10 mouse cellular contexts compared by ENCODE assay signal in the genomic region with DNA sequence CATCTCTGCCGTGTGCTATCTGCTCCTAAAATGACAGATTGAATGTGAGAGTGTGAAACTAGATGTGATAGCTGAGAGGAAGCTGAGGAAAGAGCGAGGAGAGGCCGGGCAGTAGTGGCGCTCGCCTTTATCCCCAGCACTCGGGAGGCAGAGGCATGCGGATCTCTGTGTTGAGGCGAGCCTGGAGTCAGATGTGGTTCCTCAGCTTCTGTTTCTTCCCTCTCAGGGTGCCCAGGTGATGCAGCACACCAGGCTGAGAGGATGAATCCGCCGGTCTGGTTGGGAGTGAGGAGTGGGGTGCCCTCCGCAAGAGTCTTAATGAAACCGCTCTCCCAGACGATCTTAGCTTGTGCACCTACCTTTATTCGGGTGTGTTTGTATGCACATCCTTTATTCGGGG. TPM values are rescaled to one million over a fixed set of nuclear protein-coding genes. Genes with fewer than 3 reads are reported as not detected.
DNase-seq lines count a peak whose midpoint lies in the region; ATAC-seq and TF ChIP-seq lines count a peak whose summit lies in the region.
"Had no signal": no experiment of that assay in that cellular context is flagged by ENCODE, and none has a peak within 500 bp of the region (broad histone marks: within the 10 kb centered on the region; RNA-seq: fewer than 3 reads in every experiment).

No protein-coding gene starts in this region.

- peaks cover 32% of the 10 kb centered on the region for H3K4me1 ChIP-seq in kidney, postnatal 0 days (replicated peaks; ENCODE audit: insufficient read depth, low read length)
- H3K4me1 ChIP-seq in forebrain, embryonic 10.5 days = peaks cover 37% of the 10 kb centered on the region
- H3K4me1 ChIP-seq in limb, embryonic 11.5 days (ENCODE audit: control insufficient read depth, insufficient read depth, low read length) = peaks cover 38% of the 10 kb centered on the region
- H3K4me1 ChIP-seq in neural tube, embryonic 14.5 days (ENCODE audit: control insufficient read depth, insufficient read depth, low read length) = peaks cover 9% of the 10 kb centered on the region; the same call in 1 of the 2 replicates

- no peaks in the 10 kb centered on the region for H3K36me3 ChIP-seq in kidney, postnatal 0 days (ENCODE audit: insufficient read depth, low read length)
- no peaks in the 10 kb centered on the region for H3K36me3 ChIP-seq in forebrain, embryonic 10.5 days (replicated peaks)
- H3K36me3 ChIP-seq in limb, embryonic 11.5 days (ENCODE audit: control insufficient read depth, insufficient read depth, low read length) = no peaks in the 10 kb centered on the region
- no peaks in the 10 kb centered on the region for H3K36me3 ChIP-seq in neural tube, embryonic 14.5 days (ENCODE audit: control insufficient read depth, insufficient read depth, low read length)

- H3K4me3 ChIP-seq in kidney, postnatal 0 days (replicated peaks; ENCODE audit: low read depth, low read length) = peak overlapping the region; percentile 7
- H3K4me3 ChIP-seq in forebrain, embryonic 10.5 days = peak overlapping the region; percentile 41
- no peak overlapping the region for H3K4me3 ChIP-seq in limb, embryonic 11.5 days (ENCODE audit: low read depth, low read length)
- H3K4me3 ChIP-seq in neural tube, embryonic 14.5 days (ENCODE audit: low read depth, low read length) = no peak overlapping the region; the same call in 1 of the 2 replicates

- TF ChIP-seq CTCF in kidney, postnatal 0 days (IDR thresholded peaks at IDR 0.05; ENCODE audit: low read depth) = no peak

- peak overlapping the region; percentile 48 for H3K4me2 ChIP-seq in kidney, postnatal 0 days (ENCODE audit: low read length)
- peak overlapping the region; percentile 47; the same call in 1 of the 2 replicates for H3K4me2 ChIP-seq in limb, embryonic 11.5 days (ENCODE audit: low read depth, severe bottlenecking)
- H3K4me2 ChIP-seq in neural tube, embryonic 14.5 days (ENCODE audit: low read depth, low read length) = peak overlapping the region; percentile 36; the same call in 1 of the 2 replicates

- H3K27me3 ChIP-seq in kidney, postnatal 0 days (ENCODE audit: insufficient read depth, low read length) = no peaks in the 10 kb centered on the region
- peaks cover 75% of the 10 kb centered on the region for H3K27me3 ChIP-seq in forebrain, embryonic 10.5 days (ENCODE audit: poor library complexity, severe bottlenecking)
- no peaks in the 10 kb centered on the region for H3K27me3 ChIP-seq in limb, embryonic 11.5 days (ENCODE audit: control insufficient read depth, insufficient read depth, low read length)
- no peaks in the 10 kb centered on the region for H3K27me3 ChIP-seq in neural tube, embryonic 14.5 days (ENCODE audit: control insufficient read depth, insufficient read depth, low read length)

- DNase-seq in kidney, postnatal 0 days (ENCODE audit: low spot score) = no peak
- no peak for DNase-seq in kidney, postnatal 14 days
- no peak for DNase-seq in forebrain, embryonic 10.5 days (ENCODE audit: extremely low spot score, low spot score)
- DNase-seq in limb, embryonic 11.5 days (ENCODE audit: low spot score) = no peak
- no peak for DNase-seq in cerebellum, adult 18-20 months
- DNase-seq: cerebellum, adult 8-10 months; kidney, adult 9 months had no signal

- 71% methylated on average over 15 of the region's 15 CpGs for WGBS in kidney, postnatal 0 days
- WGBS in forebrain, embryonic 10.5 days = 67% methylated on average over 15 of the region's 15 CpGs
- 64% methylated on average over 15 of the region's 15 CpGs for WGBS in limb, embryonic 11.5 days
- 70% methylated on average over 15 of the region's 15 CpGs for WGBS in neural tube, embryonic 14.5 days

- 0 out of 2 replicates have a peak overlapping the region, but pooled peaks have one; percentile 35 for H3K9ac ChIP-seq in kidney, postnatal 0 days (ENCODE audit: low read depth, low read length)
- peak overlapping the region; percentile 39; the same call in 1 of the 2 replicates for H3K9ac ChIP-seq in limb, embryonic 11.5 days (ENCODE audit: low read length)
- 0 out of 2 replicates have a peak overlapping the region, but pooled peaks have one; percentile 7 for H3K9ac ChIP-seq in neural tube, embryonic 14.5 days (replicated peaks; ENCODE audit: low read depth, low read length)

- H3K27ac ChIP-seq in kidney, postnatal 0 days = peak overlapping the region; percentile 31; the same call in 1 of the 2 replicates
- peak overlapping the region; percentile 63; the same call in 1 of the 2 replicates for H3K27ac ChIP-seq in forebrain, embryonic 10.5 days
- H3K27ac ChIP-seq in limb, embryonic 11.5 days (replicated peaks; ENCODE audit: low read depth, low read length) = no peak overlapping the region
- H3K27ac ChIP-seq in neural tube, embryonic 14.5 days (ENCODE audit: low read depth, low read length) = no peak overlapping the region

- H3K9me3 ChIP-seq in kidney, postnatal 0 days (replicated peaks; ENCODE audit: low read length) = no peaks in the 10 kb centered on the region
- H3K9me3 ChIP-seq in forebrain, embryonic 10.5 days = no peaks in the 10 kb centered on the region
- H3K9me3 ChIP-seq in limb, embryonic 11.5 days (ENCODE audit: control insufficient read depth, low read length) = no peaks in the 10 kb centered on the region
- H3K9me3 ChIP-seq in neural tube, embryonic 14.5 days (ENCODE audit: control insufficient read depth, low read length) = no peaks in the 10 kb centered on the region

- ATAC-seq in kidney, postnatal 0 days (replicated peaks; ENCODE audit: low FRiP score, low read depth) = no peak
- no peak for ATAC-seq in limb, embryonic 11.5 days (ENCODE audit: insufficient number of reproducible peaks, low FRiP score, low TSS enrichment, low read depth)
- ATAC-seq in neural tube, embryonic 14.5 days (ENCODE audit: low read depth) = no peak
- ATAC-seq in CD4-positive, CD25-positive, alpha-beta regulatory T cell, adult 4 months = no peak
- no peak for ATAC-seq in activated CD4-positive, CD25-positive, alpha-beta regulatory T cell, adult 4 months

RNA-seq across cellular contexts. Expression of a gene that starts 49.1 kb away (rescaled TPM):
- polyA plus RNA-seq in kidney, postnatal 0 days (2015; fragmentation: Nextera tagmentation; extraction: Ambion mirVana) = 240 and 270 TPM in 2 replicates
- 405 and 428 TPM in 2 replicates for polyA plus RNA-seq in forebrain, embryonic 10.5 days (2016; fragmentation: Nextera tagmentation; extraction: Ambion mirVana)
- 326 and 364 TPM in 2 replicates for polyA plus RNA-seq in limb, embryonic 11.5 days (2014; fragmentation: Nextera tagmentation; extraction: Ambion mirVana)
- 130 and 168 TPM in 2 replicates for polyA plus RNA-seq in neural tube, embryonic 14.5 days (2014; fragmentation: Nextera tagmentation; extraction: Ambion mirVana)
- 100 to 1,000 TPM; 113 to 198 TPM for polyA plus RNA-seq in CD4-positive, CD25-positive, alpha-beta regulatory T cell, adult 4 months (2017; shearing (Covaris generic))
- 100 to 1,000 TPM; 133 to 270 TPM for polyA plus RNA-seq in activated CD4-positive, CD25-positive, alpha-beta regulatory T cell, adult 4 months (2017; shearing (Covaris generic))

Comparison
In these comparisons a context has a peak if more than half of its experiments do, and no peak if none do; other contexts are left out.
1. H3K27ac ChIP-seq: peak in kidney, postnatal 0 days (single experiment) and forebrain, embryonic 10.5 days (single experiment); none in limb, embryonic 11.5 days (single experiment) and neural tube, embryonic 14.5 days (single experiment).
2. H3K4me3 ChIP-seq: peak in kidney, postnatal 0 days (single experiment) and forebrain, embryonic 10.5 days (single experiment); none in limb, embryonic 11.5 days (single experiment) and neural tube, embryonic 14.5 days (single experiment).
3. Peak in every context shown above with its lines, with median percentiles within 50 percentile points of each other: H3K4me2 ChIP-seq and H3K9ac ChIP-seq.